Mouse (Mus musculus) midbrain, postnatal 0 days (tissue): Measurements from ENCODE around the gene Slc29a1. TPM values are rescaled to one million over a fixed set of nuclear protein-coding genes. Genes with fewer than 3 reads are reported as not detected.

Experiments
- ATAC-seq: fragments of 200-750 bp; cut with Nextera tagmentation; 2 replicates; pipeline ENCODE4 v1.8.0; 2017; ENCODE audit warnings: moderate number of reproducible peaks, mild to moderate bottlenecking, moderate TSS enrichment, moderate library complexity; ENCODE audit not compliant: low FRiP score
- DNase-seq: peaks from one replicate; pipeline ENCODE4 v3.0.0-alpha.2; 2015; ENCODE audit warnings: low spot score
- H3K27ac ChIP-seq: fragments of 300-500 bp; sonication (generic); 2 replicates; pipeline ENCODE4 v1.5.1; 2014; ENCODE audit warnings: low read depth, mild to moderate bottlenecking, low read length, mixed read lengths
- H3K27me3 ChIP-seq: fragments of 300-500 bp; sonication (generic); 2 replicates; pipeline ENCODE4 v1.6.1; 2014; ENCODE audit warnings: low read length, control low read depth, mixed read lengths; ENCODE audit not compliant: insufficient read depth
- H3K36me3 ChIP-seq: fragments of 300-500 bp; sonication (generic); 2 replicates; pipeline ENCODE4 v1.6.1; 2014; ENCODE audit warnings: low read length, control low read depth, mixed read lengths; ENCODE audit not compliant: insufficient read depth
- H3K4me1 ChIP-seq: fragments of 300-500 bp; sonication (generic); 2 replicates; pipeline ENCODE4 v1.6.1; 2014; ENCODE audit warnings: mild to moderate bottlenecking, control low read depth, antibody characterized with exemption, low read length, mixed read lengths; ENCODE audit not compliant: insufficient read depth
- H3K4me2 ChIP-seq: fragments of 300-500 bp; sonication (generic); 2 replicates; pipeline ENCODE4 v1.6.1; 2014; ENCODE audit warnings: low read depth, mild to moderate bottlenecking, low read length, mixed read lengths; ENCODE audit not compliant: poor library complexity, severe bottlenecking
- H3K4me3 ChIP-seq: fragments of 300-500 bp; sonication (generic); 2 replicates; pipeline ENCODE4 v1.5.1; 2014; ENCODE audit warnings: low read depth, mild to moderate bottlenecking, low read length, moderate library complexity
- H3K9ac ChIP-seq: fragments of 300-500 bp; sonication (generic); replicated peaks from 2 replicates; pipeline ENCODE4 v1.6.1; 2014; ENCODE audit warnings: mild to moderate bottlenecking, low read length, moderate library complexity, mixed read lengths; ENCODE audit not compliant: poor library complexity, severe bottlenecking
- H3K9me3 ChIP-seq: fragments of 300-500 bp; sonication (generic); 2 replicates; pipeline ENCODE4 v1.6.1; 2016; ENCODE audit warnings: low read length, control low read depth
- CTCF ChIP-seq: IDR thresholded peaks from 2 replicates; pipeline ENCODE4 v1.5.1; 2016; ENCODE audit warnings: antibody characterized with exemption, mild to moderate bottlenecking
- WGBS: fragments of 180-500 bp; shearing (Covaris S2); extraction: QIAGEN DNeasy Blood & Tissue Kit; methylation state at CpG from one replicate; pipeline ENCODE4 v1.1.7; 2014; 5-methylcytosine and 5-hydroxymethylcytosine counted together
- polyA plus RNA-seq: library from polyadenylated mRNA; unstranded; fragments of >200 nt; fragmentation: Nextera tagmentation; extraction: Ambion mirVana; gene quantifications from 2 replicates; pipeline ENCODE4 v1.2.1, GENCODE M21; 2015
- total RNA-seq: library from RNA; depleted of rRNA; stranded (reverse); fragments of >200 nt; gene quantifications from 2 replicates; pipeline ENCODE4 v1.2.3, GENCODE M21; 2014

Slc29a1 gene
- total and polyA plus RNA-seq, 2 experiments from 2014 or later, result 38.4 to 82.1 TPM

GRCm38 (mm10) chr17:45573087-45573779 is 26.2 kb downstream of the Slc29a1 start, which contains the start of gene Hsp90ab1:
Gene Hsp90ab1, minus strand, starts transcription at chr17:45573271.
- H3K9ac ChIP-seq, result peak within 1 kb of the TSS; percentile 99
- peak within 1 kb of the TSS; percentile 100 for H3K4me3 ChIP-seq
- TF ChIP-seq CTCF, result no peak
- peaks cover 32% of the 10 kb centered on the region for H3K36me3 ChIP-seq
- H3K9me3 ChIP-seq, result no peaks in the 10 kb centered on the region
- H3K4me1 ChIP-seq, result peaks cover 7% of the 10 kb centered on the region
- peak; percentile 87 for ATAC-seq
- DNase-seq, result peak; percentile 98
- H3K4me2 ChIP-seq, result peak within 1 kb of the TSS; percentile 72
- peak within 1 kb of the TSS; percentile 97 for H3K27ac ChIP-seq
- no peaks in the 10 kb centered on the region for H3K27me3 ChIP-seq
- WGBS, result 0% methylated on average over 39 of the region's 41 CpGs

- Histone ChIP-seq H3K36me3 (peaks cover 40% of the 10 kb centered on the region), H3K4me2 (peak overlapping the region; percentile 72), H3K27me3 (no peaks in the 10 kb centered on the region), H3K4me3 (peak overlapping the region; percentile 100), H3K27ac (peak overlapping the region; percentile 97), H3K9ac (peak overlapping the region; percentile 99), H3K9me3 (no peaks in the 10 kb centered on the region), H3K4me1 (peaks cover 7% of the 10 kb centered on the region)
- no peak for TF ChIP-seq CTCF
- under 1% methylated on average over 51 of the region's 57 CpGs for WGBS
- peak; percentile 60 for ATAC-seq
- peak; percentile 95 for DNase-seq
Measured at GRCm38 (mm10) chr17:45572103-45573086, 27.0 kb downstream of the Slc29a1 start.

GRCm38 (mm10) chr17:45569999-45570398 is 29.4 kb downstream of the Slc29a1 start:
- Histone ChIP-seq H3K27ac (no peak overlapping the region), H3K9ac (no peak overlapping the region; the same call in 1 of the 2 replicates), H3K4me2 (no peak overlapping the region), H3K9me3 (no peaks in the 10 kb centered on the region), H3K4me3 (no peak overlapping the region), H3K4me1 (peaks cover 3% of the 10 kb centered on the region), H3K36me3 (peaks cover 56% of the 10 kb centered on the region), H3K27me3 (no peaks in the 10 kb centered on the region)
- WGBS, result 84% methylated on average over 4 of the region's 4 CpGs
- ATAC-seq (no peak), DNase-seq (no peak)
- TF ChIP-seq CTCF, result no peak

DNA sequence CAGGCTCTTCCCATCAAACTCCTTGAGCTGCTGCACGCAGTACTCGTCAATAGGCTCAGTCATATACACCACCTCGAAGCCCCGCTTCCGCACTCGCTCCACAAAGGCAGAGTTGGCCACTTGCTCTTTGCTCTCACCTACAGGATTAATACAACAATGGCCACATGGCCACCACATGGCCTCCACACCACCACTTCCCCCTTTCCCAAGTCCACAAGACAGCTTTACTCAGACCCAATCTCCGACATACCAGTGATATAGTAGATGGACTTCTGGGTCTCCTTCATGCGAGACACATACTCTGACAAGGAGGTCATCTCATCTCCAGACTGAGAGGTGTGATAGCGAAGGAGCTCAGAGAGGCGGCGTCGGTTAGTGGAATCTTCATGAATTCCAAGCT is 30.4 kb downstream of the Slc29a1 start:
- Histone ChIP-seq H3K4me2 (no peak overlapping the region), H3K36me3 (peaks cover 56% of the 10 kb centered on the region), H3K27me3 (no peaks in the 10 kb centered on the region), H3K9ac (no peak overlapping the region), H3K4me3 (no peak overlapping the region), H3K9me3 (no peaks in the 10 kb centered on the region), H3K4me1 (0 out of 2 replicates have a peak, but pooled peaks cover 6% of the 10 kb centered on the region), H3K27ac (no peak overlapping the region)
- 88% methylated on average over 12 of the region's 12 CpGs for WGBS
- no peak for TF ChIP-seq CTCF
- DNase-seq (no peak), ATAC-seq (no peak)

DNA sequence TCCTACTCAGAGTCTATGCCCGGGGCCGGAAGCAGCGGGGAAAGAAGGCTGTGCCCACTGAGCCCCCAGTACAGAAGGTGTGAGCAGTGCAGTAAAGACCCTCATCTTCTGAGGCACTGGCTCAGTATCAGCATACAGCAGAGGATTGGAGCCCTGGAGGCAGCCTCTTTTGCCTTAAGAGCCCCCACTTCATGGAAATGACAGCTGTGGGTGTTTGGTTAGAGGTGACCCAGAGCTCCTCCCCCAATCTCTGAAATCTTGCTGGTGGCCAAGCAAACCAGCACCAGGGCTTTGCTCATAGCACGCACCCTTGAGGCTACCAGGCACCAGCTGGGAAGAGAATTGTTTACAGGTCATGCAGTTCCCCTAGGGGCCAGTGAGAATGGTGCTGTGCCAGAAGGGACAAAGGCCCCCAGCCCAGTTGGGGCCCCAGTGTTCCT is 32.2 kb downstream of the Slc29a1 start:
- DNase-seq (no peak), ATAC-seq (no peak)
- no peak overlapping the region for H3K4me2 ChIP-seq
- no peaks in the 10 kb centered on the region for H3K9me3 ChIP-seq
- H3K27ac ChIP-seq, result no peak overlapping the region
- peaks cover 56% of the 10 kb centered on the region for H3K36me3 ChIP-seq
- 0 out of 2 replicates have a peak, but pooled peaks cover 6% of the 10 kb centered on the region for H3K4me1 ChIP-seq
- TF ChIP-seq CTCF, result no peak
- H3K9ac ChIP-seq, result no peak overlapping the region
- no peaks in the 10 kb centered on the region for H3K27me3 ChIP-seq
- no peak overlapping the region for H3K4me3 ChIP-seq
- WGBS, result 34% methylated on average over 4 of the region's 4 CpGs
